Mouse (Mus musculus) forebrain, postnatal 0 days (tissue): Measurements from ENCODE around the gene Sh2b3. TPM values are rescaled to one million over a fixed set of nuclear protein-coding genes. Genes with fewer than 3 reads are reported as not detected.
"Not testable (repeated sequence)": the region's sequence is repeated elsewhere in the genome, so short reads cannot be mapped to it uniquely, and the experiment has no call there.

Experiments used
- ATAC-seq: fragments of 200-750 bp; cut with Nextera tagmentation; 2 replicates; pipeline ENCODE4 v1.8.0; 2017; ENCODE audit warnings: mild to moderate bottlenecking, moderate library complexity
- DNase-seq: peaks from one replicate; pipeline ENCODE4 v3.0.0-alpha.2; 2015
- H3K27ac ChIP-seq: fragments of 300-500 bp; sonication (generic); 2 replicates; pipeline ENCODE4 v1.5.1; 2014; ENCODE audit warnings: low read depth, mild to moderate bottlenecking, antibody characterized with exemption, low read length, moderate library complexity, mixed read lengths
- H3K27me3 ChIP-seq: fragments of 300-500 bp; sonication (generic); 2 replicates; pipeline ENCODE4 v1.6.1; 2014; ENCODE audit warnings: mild to moderate bottlenecking, low read length, mixed read lengths; ENCODE audit not compliant: insufficient read depth
- H3K36me3 ChIP-seq: fragments of 300-500 bp; sonication (generic); 2 replicates; pipeline ENCODE4 v1.6.1; 2014; ENCODE audit warnings: mild to moderate bottlenecking, moderate library complexity; ENCODE audit not compliant: insufficient read depth
- H3K4me1 ChIP-seq: fragments of 300-500 bp; sonication (generic); 2 replicates; pipeline ENCODE4 v1.6.1; 2014; ENCODE audit warnings: antibody characterized with exemption; ENCODE audit not compliant: insufficient read depth
- H3K4me2 ChIP-seq: fragments of 300-500 bp; sonication (generic); 2 replicates; pipeline ENCODE4 v1.6.1; 2014; ENCODE audit warnings: low read depth, mild to moderate bottlenecking, moderate library complexity
- H3K4me3 ChIP-seq: fragments of 300-500 bp; sonication (generic); 2 replicates; pipeline ENCODE4 v1.5.1; 2014; ENCODE audit warnings: low read depth, low read length, mixed read lengths
- H3K9ac ChIP-seq: fragments of 300-500 bp; sonication (generic); 2 replicates; pipeline ENCODE4 v1.6.1; 2014; ENCODE audit warnings: mild to moderate bottlenecking
- H3K9me3 ChIP-seq: fragments of 300-500 bp; sonication (generic); 2 replicates; pipeline ENCODE4 v1.6.1; 2016; ENCODE audit warnings: low read length
- CTCF ChIP-seq: sonication (generic); IDR thresholded peaks from 2 replicates; pipeline ENCODE4 v1.5.1; 2016; ENCODE audit warnings: antibody characterized with exemption, control low read depth, low read depth
- WGBS: fragments of 180-500 bp; shearing (Covaris S2); extraction: QIAGEN DNeasy Blood & Tissue Kit; methylation state at CpG from one replicate; pipeline ENCODE4 v1.1.7; 2014; 5-methylcytosine and 5-hydroxymethylcytosine counted together
- polyA plus RNA-seq: library from polyadenylated mRNA; unstranded; fragments of >200 nt; fragmentation: Nextera tagmentation; extraction: Ambion mirVana; gene quantifications from 2 replicates; pipeline ENCODE4 v1.2.1, GENCODE M21; 2015
- total RNA-seq: library from RNA; depleted of rRNA; stranded (reverse); fragments of >200 nt; gene quantifications from 2 replicates; pipeline ENCODE4 v1.2.3, GENCODE M21; 2014

Sh2b3 gene
- total and polyA plus RNA-seq, 2 experiments from 2014 or later, result 6.2 to 14.1 TPM

- DNase-seq (no peak), ATAC-seq (no peak; the same call in 1 of the 2 replicates)
- no peak overlapping the region for H3K4me2 ChIP-seq
- no peak overlapping the region for H3K4me3 ChIP-seq
- 0 out of 2 replicates have a peak overlapping the region, but pooled peaks have one; percentile 10 for H3K27ac ChIP-seq
- H3K9ac ChIP-seq, result no peak overlapping the region
- peaks cover 9% of the 10 kb centered on the region for H3K4me1 ChIP-seq
- TF ChIP-seq CTCF, result no peak
- no peaks in the 10 kb centered on the region for H3K9me3 ChIP-seq
- WGBS, result 38% methylated on average over 10 of the region's 10 CpGs
- H3K36me3 ChIP-seq, result peaks cover 29% of the 10 kb centered on the region
- no peaks in the 10 kb centered on the region for H3K27me3 ChIP-seq
Observed at GRCm38 (mm10) chr5:121854768-121855167, 17.3 kb upstream of the Sh2b3 start.

- ATAC-seq, result no peak
- DNase-seq, result no peak
- no peak overlapping the region for H3K27ac ChIP-seq
- WGBS, result 83% methylated on average over 9 of the region's 9 CpGs
- H3K4me3 ChIP-seq, result no peak overlapping the region
- H3K4me2 ChIP-seq, result no peak overlapping the region
- no peak overlapping the region for H3K9ac ChIP-seq
- peaks cover 29% of the 10 kb centered on the region for H3K36me3 ChIP-seq
- H3K9me3 ChIP-seq, result no peaks in the 10 kb centered on the region
- H3K27me3 ChIP-seq, result no peaks in the 10 kb centered on the region
- TF ChIP-seq CTCF, result no peak
- H3K4me1 ChIP-seq, result peaks cover 13% of the 10 kb centered on the region
Observed at GRCm38 (mm10) chr5:121853368-121854051, 16.1 kb upstream of the Sh2b3 start.

- H3K36me3 ChIP-seq, result peaks cover 29% of the 10 kb centered on the region
- no peak for TF ChIP-seq CTCF
- peak overlapping the region; percentile 75 for H3K9ac ChIP-seq
- no peaks in the 10 kb centered on the region for H3K9me3 ChIP-seq
- no peak for ATAC-seq
- no peak for DNase-seq
- WGBS, result 36% methylated on average over 20 of the region's 20 CpGs
- H3K4me3 ChIP-seq, result peak overlapping the region; percentile 84
- H3K27ac ChIP-seq, result no peak overlapping the region
- H3K4me1 ChIP-seq, result peaks cover 13% of the 10 kb centered on the region
- peak overlapping the region; percentile 68 for H3K4me2 ChIP-seq
- H3K27me3 ChIP-seq, result no peaks in the 10 kb centered on the region; the same call in 1 of the 2 replicates
Observed at GRCm38 (mm10) chr5:121849478-121850349, 12.3 kb upstream of the Sh2b3 start.

- WGBS, result under 1% methylated on average over 34 of the region's 42 CpGs
- Histone ChIP-seq H3K4me3 (peak within 1 kb of the TSS; percentile 84), H3K4me1 (peaks cover 13% of the 10 kb centered on the region), H3K9me3 (no peaks in the 10 kb centered on the region), H3K9ac (peak within 1 kb of the TSS; percentile 75), H3K4me2 (peak within 1 kb of the TSS; percentile 68), H3K27me3 (no peaks in the 10 kb centered on the region; the same call in 1 of the 2 replicates), H3K36me3 (peaks cover 22% of the 10 kb centered on the region), H3K27ac (peak within 1 kb of the TSS; percentile 67)
- DNase-seq, result peak; percentile 94
- ATAC-seq, result peak; percentile 96
- no peak for TF ChIP-seq CTCF
Observed at GRCm38 (mm10) chr5:121848743-121849142, 11.3 kb upstream of the Sh2b3 start, which contains the start of gene Pheta1. Gene Pheta1, plus strand, starts transcription at chr5:121848984.

GRCm38 (mm10) chr5:121848035-121848519 lies 10.6 kb upstream of the Sh2b3 start:
- DNase-seq (peak; percentile 65), ATAC-seq (peak; percentile 10; the same call in 1 of the 2 replicates)
- no peaks in the 10 kb centered on the region for H3K9me3 ChIP-seq
- peak overlapping the region; percentile 67 for H3K27ac ChIP-seq
- peak overlapping the region; percentile 84 for H3K4me3 ChIP-seq
- under 1% methylated on average over 17 of the region's 17 CpGs for WGBS
- H3K4me1 ChIP-seq, result peaks cover 13% of the 10 kb centered on the region
- TF ChIP-seq CTCF, result peak; percentile 54
- peak overlapping the region; percentile 68 for H3K4me2 ChIP-seq
- H3K27me3 ChIP-seq, result no peaks in the 10 kb centered on the region; the same call in 1 of the 2 replicates
- peak overlapping the region; percentile 75 for H3K9ac ChIP-seq
- H3K36me3 ChIP-seq, result peaks cover 15% of the 10 kb centered on the region

- DNase-seq, H3K9ac ChIP-seq, H3K27ac ChIP-seq, H3K4me2 ChIP-seq, H3K36me3 ChIP-seq, ATAC-seq, H3K9me3 ChIP-seq, H3K4me3 ChIP-seq, H3K27me3 ChIP-seq: not testable (repeated sequence)
- peaks cover 13% of the 10 kb centered on the region for H3K4me1 ChIP-seq
- 78% methylated on average over 3 of the region's 3 CpGs for WGBS
Observed at GRCm38 (mm10) chr5:121847269-121847668, 9.8 kb upstream of the Sh2b3 start.
